Mouse (Mus musculus) neural tube, embryonic 12.5 days (tissue): ENCODE results near the gene Msx1. TPM values are rescaled to one million over a fixed set of nuclear protein-coding genes. Genes with fewer than 3 reads are reported as not detected.

Experiments
- ATAC-seq: fragments of 200-750 bp; cut with Nextera tagmentation; 2 replicates; pipeline ENCODE4 v1.8.0; 2017; ENCODE audit warnings: low read depth, mild to moderate bottlenecking, moderate TSS enrichment, moderate library complexity; ENCODE audit not compliant: low FRiP score
- H3K27ac ChIP-seq: fragments of 300-500 bp; sonication (generic); 2 replicates; pipeline ENCODE4 v1.5.1; 2016
- H3K27me3 ChIP-seq: fragments of 300-500 bp; sonication (generic); replicated peaks from 2 replicates; pipeline ENCODE4 v1.6.1; 2016; ENCODE audit warnings: mild to moderate bottlenecking
- H3K36me3 ChIP-seq: fragments of 300-500 bp; sonication (generic); 2 replicates; pipeline ENCODE4 v1.6.1; 2016; ENCODE audit warnings: mild to moderate bottlenecking
- H3K4me1 ChIP-seq: fragments of 300-500 bp; sonication (generic); 2 replicates; pipeline ENCODE4 v1.6.1; 2016
- H3K4me2 ChIP-seq: fragments of 300-500 bp; sonication (generic); replicated peaks from 2 replicates; pipeline ENCODE4 v1.6.1; 2016; ENCODE audit warnings: mild to moderate bottlenecking
- H3K4me3 ChIP-seq: fragments of 300-500 bp; sonication (generic); 2 replicates; pipeline ENCODE4 v1.5.1; 2016
- H3K9ac ChIP-seq: fragments of 300-500 bp; sonication (generic); 2 replicates; pipeline ENCODE4 v1.6.1; 2016; ENCODE audit warnings: mild to moderate bottlenecking
- H3K9me3 ChIP-seq: fragments of 300-500 bp; sonication (generic); 2 replicates; pipeline ENCODE4 v1.6.1; 2016; ENCODE audit warnings: mild to moderate bottlenecking
- WGBS: fragments of 180-500 bp; shearing (Covaris S2); methylation state at CpG from one replicate; pipeline ENCODE4 v1.1.7; 2016; 5-methylcytosine and 5-hydroxymethylcytosine counted together
- polyA plus RNA-seq: library from polyadenylated mRNA; unstranded; fragments of >200 nt; fragmentation: Nextera tagmentation; extraction: Ambion mirVana; gene quantifications from 2 replicates; pipeline ENCODE4 v1.2.1, GENCODE M21; 2016

The Msx1 gene
- polyA plus RNA-seq, 1 experiment from 2014 or later, result 50.5 TPM

GRCm38 (mm10) chr5:37774011-37774410 lies 50.4 kb downstream of the Msx1 start:
- 80% methylated on average over 4 of the region's 4 CpGs for WGBS
- Histone ChIP-seq H3K9me3 (peaks cover 6% of the 10 kb centered on the region; the same call in 1 of the 2 replicates), H3K27ac (no peak overlapping the region), H3K4me2 (no peak overlapping the region), H3K4me1 (0 out of 2 replicates have a peak, but pooled peaks cover 2% of the 10 kb centered on the region), H3K9ac (no peak overlapping the region), H3K27me3 (peaks cover 6% of the 10 kb centered on the region; the same call in 1 of the 2 replicates), H3K4me3 (no peak overlapping the region), H3K36me3 (no peaks in the 10 kb centered on the region)
- no peak for ATAC-seq

- 84% methylated on average over 6 of the region's 6 CpGs for WGBS
- no peaks in the 10 kb centered on the region for H3K36me3 ChIP-seq
- peaks cover 6% of the 10 kb centered on the region; the same call in 1 of the 2 replicates for H3K9me3 ChIP-seq
- H3K4me1 ChIP-seq, result 0 out of 2 replicates have a peak, but pooled peaks cover 2% of the 10 kb centered on the region
- H3K9ac ChIP-seq, result no peak overlapping the region
- no peak overlapping the region for H3K4me2 ChIP-seq
- H3K27me3 ChIP-seq, result peaks cover 11% of the 10 kb centered on the region; the same call in 1 of the 2 replicates
- no peak for ATAC-seq
- H3K4me3 ChIP-seq, result no peak overlapping the region
- H3K27ac ChIP-seq, result no peak overlapping the region
These were observed 53.5 kb downstream of the Msx1 start for GRCm38 (mm10) chr5:37770870-37771269.

Other genes starting within 250 kb of the Msx1 start
- gene Stk32b, start 107.4 kb downstream of the Msx1 start, polyA plus RNA-seq, result 11.9 and 13.4 TPM in 2 replicates
- gene Cytl1, start 89.1 kb downstream of the Msx1 start, polyA plus RNA-seq, result 2.2 and 2.9 TPM in 2 replicates
- 40.6 and 43.2 TPM in 2 replicates for gene Stx18, start 214.2 kb upstream of the Msx1 start, polyA plus RNA-seq